Mouse (Mus musculus): ENCODE results near the gene Zkscan8. TPM values are rescaled to one million over a fixed set of nuclear protein-coding genes. Genes with fewer than 3 reads are reported as not detected.
"Not testable (repeated sequence)": the region's sequence is repeated elsewhere in the genome, so short reads cannot be mapped to it uniquely, and the experiment has no call there.

The Zkscan8 gene
- polyA plus RNA-seq, 1 experiment from 2014 or later, result 5.0 TPM

GRCm38 (mm10) chr13:21478759-21479670, 51.9 kb downstream of the Zkscan8 start, which contains the start of the genes Zkscan4 and Gm10065:
Gene Zkscan4 (plus strand): TSS chr13:21478907.
Gene Gm10065 (minus strand): TSS chr13:21479441.
- WGBS, result 3% methylated on average over 31 of the region's 31 CpGs
- H3K9me3 ChIP-seq; H3K36me3 ChIP-seq; H3K27me3 ChIP-seq (ENCODE audit: insufficient read depth, poor library complexity, severe bottlenecking): not testable (repeated sequence)
- DNase-seq (ENCODE audit: low spot score), result peak; percentile 81
- peaks cover 16% of the 10 kb centered on the region for H3K4me1 ChIP-seq (replicated peaks)
- peak within 1 kb of the TSS; percentile 67 for H3K4me3 ChIP-seq
- H3K27ac ChIP-seq, result peak within 1 kb of the TSS; percentile 86

DNA sequence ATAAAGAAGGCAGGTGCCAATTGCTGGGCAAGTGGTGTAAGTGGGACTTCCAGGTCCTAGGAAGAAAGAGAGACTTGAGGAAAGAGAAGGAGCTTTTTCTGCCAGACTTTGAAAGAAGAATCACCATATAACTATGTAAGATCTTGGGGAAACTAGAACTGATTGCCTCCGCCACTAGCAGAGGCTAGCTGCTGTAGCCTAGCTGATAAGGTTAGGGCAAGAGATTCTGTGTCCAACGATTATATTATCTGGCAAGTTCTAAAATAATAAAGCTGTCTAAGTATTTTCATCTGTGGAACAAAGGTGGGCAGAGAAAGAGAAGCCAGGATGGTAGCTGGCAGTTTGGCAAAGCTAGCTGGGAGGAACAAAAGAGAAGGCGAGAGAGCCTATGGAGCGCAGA, 58.5 kb downstream of the Zkscan8 start:
- WGBS, result 25% methylated on average over 4 of the region's 4 CpGs
- Histone ChIP-seq H3K27me3 (ENCODE audit: insufficient read depth, poor library complexity, severe bottlenecking) (peaks cover 28% of the 10 kb centered on the region), H3K9me3 (0 out of 2 replicates have a peak, but pooled peaks cover 1% of the 10 kb centered on the region), H3K4me1 (replicated peaks) (peaks cover 16% of the 10 kb centered on the region; the same call in 1 of the 2 replicates), H3K27ac (no peak overlapping the region), H3K4me3 (no peak overlapping the region), H3K36me3 (no peaks in the 10 kb centered on the region)
- no peak for DNase-seq (ENCODE audit: low spot score)

DNA sequence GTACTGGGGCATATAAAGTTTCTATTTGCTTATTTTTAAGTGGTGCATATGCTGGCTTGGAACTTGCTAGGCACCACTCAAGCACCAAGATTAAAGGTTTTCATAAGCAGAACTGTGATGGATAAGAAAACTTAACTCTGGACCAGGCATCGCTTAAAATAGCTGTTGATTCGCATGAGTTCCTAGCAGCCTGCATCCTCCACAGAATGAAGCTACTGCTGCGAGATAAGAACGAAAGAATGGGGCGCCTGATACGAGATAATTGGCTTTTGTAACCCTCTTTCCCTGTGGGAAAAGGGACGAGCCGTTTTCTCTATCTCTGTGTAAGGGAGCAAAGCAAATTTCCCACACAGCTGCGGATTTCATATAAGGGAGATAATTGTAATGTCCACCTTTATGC, 61.8 kb downstream of the Zkscan8 start:
- H3K4me3 ChIP-seq, result peak overlapping the region; percentile 63; the same call in 1 of the 2 replicates
- no peak for DNase-seq (ENCODE audit: low spot score)
- no peaks in the 10 kb centered on the region for H3K36me3 ChIP-seq
- WGBS, result 23% methylated on average over 9 of the region's 9 CpGs
- 0 out of 2 replicates have a peak, but pooled peaks cover 4% of the 10 kb centered on the region for H3K9me3 ChIP-seq
- H3K27ac ChIP-seq, result no peak overlapping the region
- peaks cover 16% of the 10 kb centered on the region; the same call in 1 of the 2 replicates for H3K4me1 ChIP-seq (replicated peaks)
- H3K27me3 ChIP-seq (ENCODE audit: insufficient read depth, poor library complexity, severe bottlenecking), result peaks cover 30% of the 10 kb centered on the region

DNA sequence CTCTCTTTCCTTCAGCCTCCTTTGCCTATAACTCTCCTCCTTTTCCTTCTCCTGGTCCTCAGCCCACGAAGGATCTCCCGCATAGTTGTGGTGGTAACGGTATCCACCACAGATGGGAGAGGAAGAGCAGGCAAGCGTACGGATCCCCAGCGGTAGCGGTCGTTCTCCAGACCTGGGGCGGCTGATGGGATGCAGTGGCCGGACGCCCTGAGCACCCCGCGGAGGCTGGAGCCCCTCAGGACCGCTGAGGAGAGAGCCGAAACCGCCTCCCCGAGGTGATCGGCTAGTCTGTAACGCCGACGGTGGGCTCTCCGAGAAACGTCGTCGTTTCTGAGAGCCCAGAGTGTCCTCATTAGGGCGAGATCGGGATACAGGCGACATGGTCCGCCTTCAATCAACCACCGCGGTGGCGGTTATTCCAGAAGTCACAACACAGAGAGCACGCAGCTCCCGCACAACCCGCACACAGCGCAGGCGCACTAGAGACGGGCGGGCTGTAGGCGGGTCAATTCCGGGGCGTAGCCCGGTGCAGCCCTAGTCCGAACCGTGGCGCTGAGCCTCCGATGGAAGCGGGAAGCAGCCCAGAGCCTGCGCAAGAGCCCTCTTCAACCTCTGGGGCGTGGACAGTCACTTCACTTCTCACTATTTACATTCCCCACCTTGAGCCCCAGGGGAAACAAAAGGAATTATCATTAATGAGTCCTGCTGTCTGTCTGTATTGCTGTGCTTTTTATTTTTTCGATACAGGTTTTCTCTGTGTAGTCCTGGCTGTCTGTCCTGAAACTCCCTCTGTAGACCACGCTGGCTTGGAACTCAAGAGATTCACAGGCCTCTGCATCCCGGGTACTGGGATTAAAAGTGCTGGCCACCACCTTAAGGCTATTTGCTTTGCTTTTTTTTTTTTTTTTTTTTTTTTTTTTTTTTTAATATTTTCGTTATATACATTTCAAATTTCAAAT, 62.6 kb downstream of the Zkscan8 start, which contains the start of gene Nkapl:
Gene Nkapl, minus strand, starts transcription at position 449 of the 959 bp plus-strand sequence.
- H3K27me3 ChIP-seq (ENCODE audit: insufficient read depth, poor library complexity, severe bottlenecking), result peaks cover 30% of the 10 kb centered on the region
- under 1% methylated on average over 54 of the region's 54 CpGs for WGBS
- H3K27ac ChIP-seq, result peak within 1 kb of the TSS; percentile 87
- peak; percentile 89 for DNase-seq (ENCODE audit: low spot score)
- H3K4me3 ChIP-seq, result peak within 1 kb of the TSS; percentile 63
- 0 out of 2 replicates have a peak, but pooled peaks cover 4% of the 10 kb centered on the region for H3K9me3 ChIP-seq
- H3K4me1 ChIP-seq (replicated peaks), result peaks cover 16% of the 10 kb centered on the region; the same call in 1 of the 2 replicates
- no peaks in the 10 kb centered on the region for H3K36me3 ChIP-seq

GRCm38 (mm10) chr13:21467336-21467735, 63.6 kb downstream of the Zkscan8 start:
- peaks cover 10% of the 10 kb centered on the region; the same call in 1 of the 2 replicates for H3K4me1 ChIP-seq (replicated peaks)
- H3K27me3 ChIP-seq (ENCODE audit: insufficient read depth, poor library complexity, severe bottlenecking), result peaks cover 30% of the 10 kb centered on the region

More at GRCm38 (mm10) chr13:21467336-21467735, 63.6 kb downstream of the Zkscan8 start:
- DNase-seq (ENCODE audit: low spot score), result no peak
- Histone ChIP-seq H3K27ac (no peak overlapping the region), H3K4me3 (no peak overlapping the region), H3K9me3 (0 out of 2 replicates have a peak, but pooled peaks cover 4% of the 10 kb centered on the region), H3K36me3 (no peaks in the 10 kb centered on the region)
- WGBS, result 86% methylated on average over 10 of the region's 10 CpGs

Other genes starting within 250 kb of the Zkscan8 start
- not detected in 2 replicates for gene Gpx5, start 238.4 kb downstream of the Zkscan8 start, polyA plus RNA-seq (2016; fragmentation: Nextera tagmentation; extraction: Ambion mirVana)
- gene Gpx6, start 219.0 kb downstream of the Zkscan8 start, polyA plus RNA-seq (2016; fragmentation: Nextera tagmentation; extraction: Ambion mirVana), result 0.12 TPM in 1 of 2 replicates, not detected in the other
- gene Olfr1367, start 184.2 kb downstream of the Zkscan8 start, polyA plus RNA-seq (2016; fragmentation: Nextera tagmentation; extraction: Ambion mirVana), result not detected in 2 replicates
- gene Zscan12, start 168.3 kb downstream of the Zkscan8 start, polyA plus RNA-seq (2016; fragmentation: Nextera tagmentation; extraction: Ambion mirVana), result 16.9 and 20.2 TPM in 2 replicates
- 76.8 and 87.6 TPM in 2 replicates for gene Zkscan3, start 128.4 kb downstream of the Zkscan8 start, polyA plus RNA-seq (2016; fragmentation: Nextera tagmentation; extraction: Ambion mirVana)
- 4.3 and 5.5 TPM in 2 replicates for gene Pgbd1, start 90.1 kb downstream of the Zkscan8 start, polyA plus RNA-seq (2016; fragmentation: Nextera tagmentation; extraction: Ambion mirVana)
- gene Zscan26, start 77.4 kb downstream of the Zkscan8 start, polyA plus RNA-seq (2016; fragmentation: Nextera tagmentation; extraction: Ambion mirVana), result 20.6 and 23.6 TPM in 2 replicates
- gene Nkapl, start 62.6 kb downstream of the Zkscan8 start, polyA plus RNA-seq (2016; fragmentation: Nextera tagmentation; extraction: Ambion mirVana), result 2.0 and 2.5 TPM in 2 replicates
- 4.2 and 4.4 TPM in 2 replicates for gene Zkscan4, start 52.2 kb downstream of the Zkscan8 start, polyA plus RNA-seq (2016; fragmentation: Nextera tagmentation; extraction: Ambion mirVana)
- 1.7 TPM in 1 of 2 replicates, not detected in the other for gene Gm10065, start 51.7 kb downstream of the Zkscan8 start, polyA plus RNA-seq (2016; fragmentation: Nextera tagmentation; extraction: Ambion mirVana)
- 0.16 and 0.39 TPM in 2 replicates for gene AK157302, start 35.9 kb downstream of the Zkscan8 start, polyA plus RNA-seq (2016; fragmentation: Nextera tagmentation; extraction: Ambion mirVana)
- 5.3 and 6.4 TPM in 2 replicates for gene Gm11273, start 29.7 kb downstream of the Zkscan8 start, polyA plus RNA-seq (2016; fragmentation: Nextera tagmentation; extraction: Ambion mirVana)
- gene Olfr1366, start 11.7 kb upstream of the Zkscan8 start, polyA plus RNA-seq (2016; fragmentation: Nextera tagmentation; extraction: Ambion mirVana), result 0.29 TPM in 1 of 2 replicates, not detected in the other
- not detected in 2 replicates for gene Olfr1535, start 28.8 kb upstream of the Zkscan8 start, polyA plus RNA-seq (2016; fragmentation: Nextera tagmentation; extraction: Ambion mirVana)
- gene Olfr1364, start 50.6 kb upstream of the Zkscan8 start, polyA plus RNA-seq (2016; fragmentation: Nextera tagmentation; extraction: Ambion mirVana), result not detected in 2 replicates
- not detected in 2 replicates for gene Olfr1362, start 82.9 kb upstream of the Zkscan8 start, polyA plus RNA-seq (2016; fragmentation: Nextera tagmentation; extraction: Ambion mirVana)
- not detected in 2 replicates for gene Olfr11, start 111.4 kb upstream of the Zkscan8 start, polyA plus RNA-seq (2016; fragmentation: Nextera tagmentation; extraction: Ambion mirVana)
- gene Olfr1361, start 132.3 kb upstream of the Zkscan8 start, polyA plus RNA-seq (2016; fragmentation: Nextera tagmentation; extraction: Ambion mirVana), result not detected in 2 replicates
- gene Olfr1360, start 146.3 kb upstream of the Zkscan8 start, polyA plus RNA-seq (2016; fragmentation: Nextera tagmentation; extraction: Ambion mirVana), result not detected in 2 replicates
- not detected in 2 replicates for gene Olfr1359, start 167.0 kb upstream of the Zkscan8 start, polyA plus RNA-seq (2016; fragmentation: Nextera tagmentation; extraction: Ambion mirVana)
- gene Hist1h2bl, start 185.0 kb upstream of the Zkscan8 start, polyA plus RNA-seq (2016; fragmentation: Nextera tagmentation; extraction: Ambion mirVana), result 2.2 TPM in 1 of 2 replicates, not detected in the other
- gene Hist1h2ai, start 185.3 kb upstream of the Zkscan8 start, polyA plus RNA-seq (2016; fragmentation: Nextera tagmentation; extraction: Ambion mirVana), result 16.6 and 22.9 TPM in 2 replicates
- 12.7 and 15.7 TPM in 2 replicates for gene Hist1h3h, start 186.5 kb upstream of the Zkscan8 start, polyA plus RNA-seq (2016; fragmentation: Nextera tagmentation; extraction: Ambion mirVana)
- gene Hist1h2bm, start 190.9 kb upstream of the Zkscan8 start, polyA plus RNA-seq (2016; fragmentation: Nextera tagmentation; extraction: Ambion mirVana), result 5.2 and 6.1 TPM in 2 replicates
- gene Hist1h4j, start 203.9 kb upstream of the Zkscan8 start, polyA plus RNA-seq (2016; fragmentation: Nextera tagmentation; extraction: Ambion mirVana), result 0.58 and 0.85 TPM in 2 replicates
- 2.8 and 4.2 TPM in 2 replicates for gene Hist1h4k, start 219.4 kb upstream of the Zkscan8 start, polyA plus RNA-seq (2016; fragmentation: Nextera tagmentation; extraction: Ambion mirVana)
- 14.0 and 21.0 TPM in 2 replicates for gene Hist1h2ak, start 222.7 kb upstream of the Zkscan8 start, polyA plus RNA-seq (2016; fragmentation: Nextera tagmentation; extraction: Ambion mirVana)
- 1.0 and 3.4 TPM in 2 replicates for gene Hist1h2bn, start 223.0 kb upstream of the Zkscan8 start, polyA plus RNA-seq (2016; fragmentation: Nextera tagmentation; extraction: Ambion mirVana)
- 39.0 and 41.1 TPM in 2 replicates for gene Hist1h1b, start 249.5 kb upstream of the Zkscan8 start, polyA plus RNA-seq (2016; fragmentation: Nextera tagmentation; extraction: Ambion mirVana)